Mouse (Mus musculus) heart, adult 2 months (tissue): ENCODE data around the gene Smarce1. TPM values are rescaled to one million over a fixed set of nuclear protein-coding genes. Genes with fewer than 3 reads are reported as not detected.

Experiments used
- DNase-seq, 2 experiments: peaks; one replicate each; pipeline ENCODE4 v3.0.0; 2021
- H3K27ac ChIP-seq: fragments of 200-600 bp; 2 replicates; pipeline ENCODE4 v1.8.1; 2022
- H3K27me3 ChIP-seq: fragments of 200-500 bp; 2 replicates; pipeline ENCODE4 v1.6.1; 2012; ENCODE audit warnings: mild to moderate bottlenecking, low read length, inconsistent platforms, mixed read lengths; ENCODE audit not compliant: control insufficient read depth, insufficient read depth
- H3K36me3 ChIP-seq: fragments of 200-500 bp; 2 replicates; pipeline ENCODE4 v1.6.1; 2012; ENCODE audit warnings: low read length, inconsistent platforms; ENCODE audit not compliant: control insufficient read depth, insufficient read depth
- H3K4me1 ChIP-seq: fragments of 200-500 bp; 2 replicates; pipeline ENCODE4 v1.6.1; 2011; ENCODE audit warnings: low read length; ENCODE audit not compliant: control insufficient read depth, insufficient read depth
- H3K4me3 ChIP-seq: fragments of 200-600 bp; 2 replicates; pipeline ENCODE4 v1.8.1; 2022
- H3K79me2 ChIP-seq: fragments of 200-500 bp; replicated peaks from 2 replicates; pipeline ENCODE4 v1.6.1; 2012; ENCODE audit warnings: mild to moderate bottlenecking, inconsistent platforms, low read length, moderate library complexity, mixed read lengths; ENCODE audit not compliant: control insufficient read depth, insufficient read depth
- H3K9ac ChIP-seq: fragments of 200-500 bp; 2 replicates; pipeline ENCODE4 v1.6.1; 2012; ENCODE audit warnings: low read depth, mild to moderate bottlenecking, control low read depth, inconsistent platforms, low read length, mixed read lengths
- CTCF ChIP-seq: fragments of 200-600 bp; IDR thresholded peaks from 2 replicates; pipeline ENCODE4 v1.8.1; 2022; ENCODE audit warnings: antibody characterized with exemption, mild to moderate bottlenecking, moderate library complexity
- EP300 ChIP-seq: fragments of 200-500 bp; IDR thresholded peaks from 2 replicates; pipeline ENCODE4 v1.6.1; 2011; ENCODE audit warnings: low read depth, low read length, control low read depth; ENCODE audit not compliant: insufficient read depth
- POLR2A ChIP-seq: fragments of 200-500 bp; IDR thresholded peaks from 2 replicates; pipeline ENCODE4 v1.6.1; 2011; ENCODE audit warnings: mild to moderate bottlenecking, low read depth, low read length, control low read depth; ENCODE audit not compliant: insufficient read depth
- WGBS: fragments of 180-500 bp; shearing (Covaris S2); methylation state at CpG from one replicate; pipeline ENCODE4 v1.1.7; 2018; 5-methylcytosine and 5-hydroxymethylcytosine counted together
- intact Hi-C: fragments of 180-260 bp; cut with DNase I; formaldehyde crosslinking; loops from one replicate; pipeline ENCODE4 v1.15.1; 2025
- polyA plus RNA-seq: library from polyadenylated mRNA; depleted of rRNA; stranded (reverse); fragments of >200 nt; gene quantifications from 2 replicates; pipeline ENCODE4 v1.2.3, GENCODE M21; 2012
- total RNA-seq, 2 experiments: library from RNA; stranded (reverse); gene quantifications; 2 replicates each; pipeline ENCODE4 v1.2.3; 2021

The Smarce1 gene
- total and polyA plus RNA-seq, 3 experiments, result 22.2 to 44.6 (median 41.8) TPM

DNA sequence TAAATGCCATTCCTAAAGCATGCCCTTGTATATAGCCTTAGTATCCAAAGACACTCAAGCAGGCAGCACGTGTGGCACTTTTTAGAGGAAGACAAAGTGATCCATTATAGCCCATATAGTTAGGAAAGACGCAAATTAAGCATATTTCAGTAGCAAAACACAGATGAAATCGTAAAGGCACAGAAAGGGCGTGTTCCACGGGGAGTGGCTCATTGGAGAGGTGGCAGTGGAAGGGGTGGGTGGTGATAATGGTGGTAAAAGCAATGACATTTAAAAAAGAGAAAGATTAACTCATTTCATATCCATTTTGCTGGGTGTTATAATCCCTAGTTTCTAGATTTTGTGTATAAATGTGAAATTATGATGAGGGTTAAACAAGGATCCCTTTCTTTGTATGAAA lies 4.5 kb downstream of the Smarce1 start:
- WGBS, result 82% methylated on average over 5 of the region's 5 CpGs
- no peak for DNase-seq
- Histone ChIP-seq H3K9ac (no peak overlapping the region), H3K4me1 (peaks cover 6% of the 10 kb centered on the region), H3K36me3 (peaks cover 40% of the 10 kb centered on the region), H3K27me3 (no peaks in the 10 kb centered on the region), H3K79me2 (peaks cover 4% of the 10 kb centered on the region), H3K4me3 (no peak overlapping the region), H3K27ac (no peak overlapping the region)
- TF ChIP-seq POLR2A (no peak), CTCF (no peak), EP300 (no peak)
- intact Hi-C loops, result no loop called here

DNA sequence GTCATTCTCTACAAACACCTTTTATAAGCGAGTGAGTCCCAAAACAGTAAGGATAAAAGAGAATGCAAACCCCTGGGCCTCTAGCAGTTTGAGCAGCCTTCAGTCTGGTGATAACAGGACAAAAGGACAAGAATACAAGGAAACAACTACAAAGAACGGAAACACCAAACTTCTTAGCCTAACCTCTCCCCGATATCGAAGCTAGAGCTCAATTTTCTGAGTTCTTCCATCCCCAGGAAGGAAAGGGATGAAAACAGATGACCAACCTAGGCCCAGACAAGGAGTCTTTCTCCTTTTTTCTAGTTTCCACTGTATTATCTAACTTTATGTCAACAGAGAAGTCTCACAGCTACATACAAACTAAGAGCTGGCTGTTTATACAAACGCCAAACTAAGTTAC lies 7.5 kb downstream of the Smarce1 start:
- H3K79me2 ChIP-seq, result peaks cover 5% of the 10 kb centered on the region
- H3K27ac ChIP-seq, result peak overlapping the region; percentile 58
- DNase-seq, result no peak
- peaks cover 35% of the 10 kb centered on the region for H3K36me3 ChIP-seq
- H3K9ac ChIP-seq, result no peak overlapping the region
- WGBS, result 43% methylated on average over 5 of the region's 5 CpGs
- TF ChIP-seq CTCF (no peak), POLR2A (no peak), EP300 (no peak)
- no peaks in the 10 kb centered on the region for H3K27me3 ChIP-seq
- no peak overlapping the region for H3K4me3 ChIP-seq
- peaks cover 4% of the 10 kb centered on the region for H3K4me1 ChIP-seq
- intact Hi-C loops, result no loop called here

DNA sequence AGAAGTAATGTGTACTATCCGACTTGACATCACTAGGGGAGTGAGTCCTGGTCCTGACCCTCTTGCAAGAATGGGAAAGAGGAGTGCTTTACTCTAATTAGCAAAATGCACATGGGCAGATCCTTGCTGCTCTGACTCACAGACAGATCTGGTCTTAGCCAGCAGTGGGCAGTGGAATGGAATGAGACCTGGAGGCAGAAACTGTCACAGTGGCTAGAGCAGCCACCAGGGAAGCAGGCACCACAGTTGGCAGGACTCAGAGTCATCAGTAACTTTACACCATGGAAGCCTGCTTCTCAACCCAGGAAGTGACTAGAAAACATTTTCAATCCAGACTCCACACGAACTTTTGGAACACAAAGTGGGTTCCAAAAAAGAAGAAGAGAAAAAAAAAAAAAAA lies 9.0 kb downstream of the Smarce1 start:
- WGBS, result 28% methylated on average over 2 of the region's 2 CpGs
- Histone ChIP-seq H3K36me3 (peaks cover 24% of the 10 kb centered on the region), H3K27me3 (no peaks in the 10 kb centered on the region), H3K79me2 (peaks cover 3% of the 10 kb centered on the region), H3K4me1 (peaks cover 4% of the 10 kb centered on the region), H3K4me3 (no peak overlapping the region), H3K9ac (no peak overlapping the region), H3K27ac (peak overlapping the region; percentile 40)
- DNase-seq, result no peak
- intact Hi-C loops, result no loop called here
- TF ChIP-seq EP300, result no peak
- TF ChIP-seq CTCF, result peak; percentile 29
- no peak for TF ChIP-seq POLR2A

DNA sequence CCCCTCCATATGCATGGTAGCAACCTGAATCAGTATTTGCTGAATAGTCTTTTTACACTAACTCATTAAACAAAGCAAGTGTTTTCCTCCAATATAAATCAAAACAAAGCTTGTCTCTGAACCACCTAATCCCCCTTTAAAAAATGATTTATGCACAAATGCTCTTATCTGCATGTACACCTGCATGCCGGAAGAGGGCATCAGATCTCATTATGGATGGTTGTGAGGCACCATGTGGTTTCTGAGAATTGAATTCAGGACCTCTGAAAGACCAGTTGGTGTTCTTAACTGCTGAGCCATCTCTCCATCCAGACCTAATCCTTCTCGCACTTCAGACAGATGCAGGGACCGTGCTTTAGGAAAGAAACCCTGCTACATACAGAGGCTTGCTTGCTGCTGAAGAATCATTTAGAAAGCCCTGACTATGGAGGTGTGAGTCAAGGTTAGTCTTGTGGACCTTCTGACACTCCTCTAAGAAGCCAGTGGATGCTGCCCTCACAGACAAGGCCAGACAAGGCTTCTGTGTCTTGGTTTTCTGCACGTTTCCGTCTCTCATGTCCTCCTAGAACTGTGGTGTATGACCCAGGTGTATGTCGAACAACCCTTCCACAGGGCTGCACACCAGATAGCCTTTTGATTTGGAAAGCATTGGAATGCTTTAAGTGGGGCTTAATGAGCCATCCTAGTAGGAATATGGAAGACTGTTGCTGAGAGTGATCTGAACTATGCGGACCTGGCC lies 13.4 kb downstream of the Smarce1 start:
- no peak overlapping the region; the same call in 1 of the 2 replicates for H3K27ac ChIP-seq
- no peak for DNase-seq
- H3K36me3 ChIP-seq, result peaks cover 9% of the 10 kb centered on the region

DNA sequence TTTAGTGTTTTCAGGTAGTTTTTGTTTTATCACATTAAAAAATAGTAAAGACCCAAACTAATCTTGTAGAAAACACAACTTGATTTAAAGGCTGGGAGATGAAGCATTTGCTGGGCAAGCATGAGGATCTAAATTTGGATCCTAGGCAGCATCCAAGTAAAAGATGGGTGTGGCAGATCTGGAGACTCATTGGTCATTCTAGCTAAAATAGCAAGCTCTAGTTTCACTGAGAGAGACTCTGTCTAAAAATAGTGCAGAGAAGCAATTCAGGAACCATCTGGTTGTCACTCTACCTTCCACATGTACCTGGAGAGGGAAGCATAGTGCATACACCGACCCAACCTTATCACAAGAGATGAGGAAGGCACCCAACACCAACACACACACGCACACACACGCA lies 14.6 kb downstream of the Smarce1 start:
- peaks cover 7% of the 10 kb centered on the region for H3K36me3 ChIP-seq
- peak overlapping the region; percentile 77 for H3K27ac ChIP-seq
- intact Hi-C loops, result no loop called here
- no peak overlapping the region for H3K9ac ChIP-seq
- no peak for TF ChIP-seq CTCF
- no peak for TF ChIP-seq POLR2A
- TF ChIP-seq EP300, result 0 out of 2 replicates have a peak, but pooled peaks have one; percentile 35
- peaks cover 2% of the 10 kb centered on the region for H3K4me1 ChIP-seq
- H3K79me2 ChIP-seq, result no peaks in the 10 kb centered on the region
- WGBS, result 65% methylated on average over 3 of the region's 3 CpGs
- no peak overlapping the region for H3K4me3 ChIP-seq
- no peaks in the 10 kb centered on the region for H3K27me3 ChIP-seq
- DNase-seq, result no peak

More for the DNA sequence above, 13.4 kb downstream of the Smarce1 start:
- H3K4me3 ChIP-seq, result no peak overlapping the region
- peak; percentile 23; the same call in 1 of the 2 replicates for TF ChIP-seq CTCF
- TF ChIP-seq EP300, result no peak
- no peak for TF ChIP-seq POLR2A
- 93% methylated on average over 7 of the region's 7 CpGs for WGBS
- no peaks in the 10 kb centered on the region for H3K27me3 ChIP-seq
- H3K4me1 ChIP-seq, result peaks cover 3% of the 10 kb centered on the region
- peaks cover 1% of the 10 kb centered on the region for H3K79me2 ChIP-seq
- no peak overlapping the region for H3K9ac ChIP-seq
- intact Hi-C loops, result no loop called here

DNA sequence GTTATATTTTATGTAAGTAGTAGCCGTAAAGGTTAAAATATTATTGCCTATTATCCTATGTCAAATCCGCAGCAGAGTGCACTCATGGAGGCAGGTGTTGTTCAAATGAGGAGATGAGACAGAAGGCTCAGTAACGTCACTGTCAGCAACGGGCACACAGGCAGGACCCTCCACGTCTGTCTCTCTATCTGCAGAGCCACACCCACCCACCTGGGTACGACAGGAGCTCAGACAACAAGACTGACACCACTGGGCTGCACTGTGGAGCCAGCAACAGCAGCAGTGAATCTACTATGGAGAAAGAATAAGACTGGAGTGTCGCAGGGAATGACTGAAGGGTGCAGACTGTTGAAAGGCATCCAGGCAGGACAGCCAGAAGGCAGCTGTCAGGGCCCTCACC lies 18.1 kb downstream of the Smarce1 start:
- intact Hi-C loops, result no loop called here
- Histone ChIP-seq H3K79me2 (no peaks in the 10 kb centered on the region), H3K4me1 (peaks cover 4% of the 10 kb centered on the region), H3K36me3 (peaks cover 16% of the 10 kb centered on the region), H3K9ac (no peak overlapping the region), H3K4me3 (no peak overlapping the region), H3K27ac (no peak overlapping the region), H3K27me3 (no peaks in the 10 kb centered on the region)
- 77% methylated on average over 7 of the region's 7 CpGs for WGBS
- DNase-seq, result no peak
- TF ChIP-seq POLR2A (no peak), EP300 (no peak), CTCF (no peak)
